Mouse (Mus musculus): ENCODE measurements at regions not wholly inside any gene's neighbourhood (a gene's known extent, or its start where the extent isn't known, plus 50 kb on each side); places are given as distances from the start of the nearest gene placed in this dataset.

- DNase-seq (ENCODE audit: low read depth, low spot score), result peak; percentile 67
- no peaks in the 10 kb centered on the region for H3K36me3 ChIP-seq (ENCODE audit: control insufficient read depth, insufficient read depth, low read length, poor library complexity, severe bottlenecking)
- no peaks in the 10 kb centered on the region for H3K27me3 ChIP-seq (ENCODE audit: control insufficient read depth, insufficient read depth, low read length, poor library complexity, severe bottlenecking)
These were observed 97.2 kb downstream of the 1810010D01Rik start for GRCm38 (mm10) chr7:145110657-145111251.

GRCm38 (mm10) chr7:145110028-145110427 lies 97.9 kb downstream of the 1810010D01Rik start:
- DNase-seq (ENCODE audit: low read depth, low spot score), result no peak
- H3K36me3 ChIP-seq (ENCODE audit: control insufficient read depth, insufficient read depth, low read length, poor library complexity, severe bottlenecking), result no peaks in the 10 kb centered on the region
- no peaks in the 10 kb centered on the region for H3K27me3 ChIP-seq (ENCODE audit: control insufficient read depth, insufficient read depth, low read length, poor library complexity, severe bottlenecking)

- H3K36me3 ChIP-seq (ENCODE audit: control insufficient read depth, insufficient read depth, low read length, poor library complexity, severe bottlenecking), result no peaks in the 10 kb centered on the region
- no peaks in the 10 kb centered on the region for H3K27me3 ChIP-seq (ENCODE audit: control insufficient read depth, insufficient read depth, low read length, poor library complexity, severe bottlenecking)
- DNase-seq (ENCODE audit: low read depth, low spot score), result no peak
These were observed 98.4 kb downstream of the 1810010D01Rik start for GRCm38 (mm10) chr7:145109471-145109870.

GRCm38 (mm10) chr7:145108994-145109393 lies 98.9 kb downstream of the 1810010D01Rik start:
- H3K27me3 ChIP-seq (ENCODE audit: control insufficient read depth, insufficient read depth, low read length, poor library complexity, severe bottlenecking), result no peaks in the 10 kb centered on the region
- no peaks in the 10 kb centered on the region for H3K36me3 ChIP-seq (ENCODE audit: control insufficient read depth, insufficient read depth, low read length, poor library complexity, severe bottlenecking)
- no peak for DNase-seq (ENCODE audit: low read depth, low spot score)

- Histone ChIP-seq H3K27me3 (ENCODE audit: control insufficient read depth, insufficient read depth, low read length, poor library complexity, severe bottlenecking) (no peaks in the 10 kb centered on the region), H3K36me3 (ENCODE audit: control insufficient read depth, insufficient read depth, low read length, poor library complexity, severe bottlenecking) (no peaks in the 10 kb centered on the region)
- DNase-seq (ENCODE audit: low read depth, low spot score), result no peak
These were observed 100.2 kb downstream of the 1810010D01Rik start for GRCm38 (mm10) chr7:145107575-145108170.

- Histone ChIP-seq H3K27me3 (ENCODE audit: control insufficient read depth, insufficient read depth, low read length, poor library complexity, severe bottlenecking) (no peaks in the 10 kb centered on the region), H3K36me3 (ENCODE audit: control insufficient read depth, insufficient read depth, low read length, poor library complexity, severe bottlenecking) (no peaks in the 10 kb centered on the region)
- no peak for DNase-seq (ENCODE audit: low read depth, low spot score)
These were observed 101.4 kb downstream of the 1810010D01Rik start for GRCm38 (mm10) chr7:145106494-145106849.

- no peaks in the 10 kb centered on the region for H3K27me3 ChIP-seq (ENCODE audit: control insufficient read depth, insufficient read depth, low read length, poor library complexity, severe bottlenecking)
- no peaks in the 10 kb centered on the region for H3K36me3 ChIP-seq (ENCODE audit: control insufficient read depth, insufficient read depth, low read length, poor library complexity, severe bottlenecking)
- no peak for DNase-seq (ENCODE audit: low read depth, low spot score)
These were observed 102.0 kb downstream of the 1810010D01Rik start for GRCm38 (mm10) chr7:145105831-145106493.

GRCm38 (mm10) chr7:145102692-145103091 lies 105.2 kb downstream of the 1810010D01Rik start:
- no peaks in the 10 kb centered on the region for H3K36me3 ChIP-seq (ENCODE audit: control insufficient read depth, insufficient read depth, low read length, poor library complexity, severe bottlenecking)
- H3K27me3 ChIP-seq (ENCODE audit: control insufficient read depth, insufficient read depth, low read length, poor library complexity, severe bottlenecking), result no peaks in the 10 kb centered on the region
- DNase-seq (ENCODE audit: low read depth, low spot score), result no peak

GRCm38 (mm10) chr7:145102216-145102615 lies 105.7 kb downstream of the 1810010D01Rik start:
- no peak for DNase-seq (ENCODE audit: low read depth, low spot score)
- H3K36me3 ChIP-seq (ENCODE audit: control insufficient read depth, insufficient read depth, low read length, poor library complexity, severe bottlenecking), result no peaks in the 10 kb centered on the region
- H3K27me3 ChIP-seq (ENCODE audit: control insufficient read depth, insufficient read depth, low read length, poor library complexity, severe bottlenecking), result no peaks in the 10 kb centered on the region

GRCm38 (mm10) chr7:145098335-145098734 lies 109.6 kb downstream of the 1810010D01Rik start:
- Histone ChIP-seq H3K27me3 (ENCODE audit: control insufficient read depth, insufficient read depth, low read length, poor library complexity, severe bottlenecking) (no peaks in the 10 kb centered on the region), H3K36me3 (ENCODE audit: control insufficient read depth, insufficient read depth, low read length, poor library complexity, severe bottlenecking) (no peaks in the 10 kb centered on the region)
- DNase-seq (ENCODE audit: low read depth, low spot score), result peak; percentile 36

GRCm38 (mm10) chr7:145094134-145094526 lies 113.8 kb downstream of the 1810010D01Rik start:
- DNase-seq (ENCODE audit: low read depth, low spot score), result no peak
- H3K36me3 ChIP-seq (ENCODE audit: control insufficient read depth, insufficient read depth, low read length, poor library complexity, severe bottlenecking), result no peaks in the 10 kb centered on the region
- no peaks in the 10 kb centered on the region for H3K27me3 ChIP-seq (ENCODE audit: control insufficient read depth, insufficient read depth, low read length, poor library complexity, severe bottlenecking)

GRCm38 (mm10) chr7:145093417-145094133 lies 114.3 kb downstream of the 1810010D01Rik start:
- no peaks in the 10 kb centered on the region for H3K27me3 ChIP-seq (ENCODE audit: control insufficient read depth, insufficient read depth, low read length, poor library complexity, severe bottlenecking)
- H3K36me3 ChIP-seq (ENCODE audit: control insufficient read depth, insufficient read depth, low read length, poor library complexity, severe bottlenecking), result no peaks in the 10 kb centered on the region
- no peak for DNase-seq (ENCODE audit: low read depth, low spot score)

- H3K36me3 ChIP-seq (ENCODE audit: control insufficient read depth, insufficient read depth, low read length, poor library complexity, severe bottlenecking), result no peaks in the 10 kb centered on the region
- no peaks in the 10 kb centered on the region for H3K27me3 ChIP-seq (ENCODE audit: control insufficient read depth, insufficient read depth, low read length, poor library complexity, severe bottlenecking)
- no peak for DNase-seq (ENCODE audit: low read depth, low spot score)
These were observed 115.3 kb downstream of the 1810010D01Rik start for GRCm38 (mm10) chr7:145092392-145093176.

GRCm38 (mm10) chr7:145090849-145091248 lies 117.1 kb downstream of the 1810010D01Rik start:
- H3K36me3 ChIP-seq (ENCODE audit: control insufficient read depth, insufficient read depth, low read length, poor library complexity, severe bottlenecking), result no peaks in the 10 kb centered on the region
- no peaks in the 10 kb centered on the region for H3K27me3 ChIP-seq (ENCODE audit: control insufficient read depth, insufficient read depth, low read length, poor library complexity, severe bottlenecking)
- no peak for DNase-seq (ENCODE audit: low read depth, low spot score)

Data from splenic B cell, adult 2 months (primary cell).